Comparison of ENCODE assay signal across 23 mouse cellular contexts in genomic region chr4:34420970-34421369, GRCm38 (mm10).
DNase-seq lines count a peak whose midpoint lies in the region; ATAC-seq and TF ChIP-seq lines count a peak whose summit lies in the region.
"Had no signal": no experiment of that assay in that cellular context is flagged by ENCODE, and none has a peak within 500 bp of the region (broad histone marks: within the 10 kb centered on the region; RNA-seq: fewer than 3 reads in every experiment).

No protein-coding gene starts in this region.

- no peaks in the 10 kb centered on the region for H3K36me3 ChIP-seq in kidney, postnatal 0 days (ENCODE audit: insufficient read depth, low read length)
- no peaks in the 10 kb centered on the region for H3K36me3 ChIP-seq in kidney, embryonic 16.5 days (ENCODE audit: insufficient read depth, low read length)
- H3K36me3 ChIP-seq in kidney, embryonic 15.5 days, result no peaks in the 10 kb centered on the region
- H3K36me3 ChIP-seq in lung, embryonic 16.5 days (ENCODE audit: control insufficient read depth, insufficient read depth, low read length), result no peaks in the 10 kb centered on the region
- H3K36me3 ChIP-seq: embryonic facial prominence, embryonic 12.5 days; embryonic facial prominence, embryonic 15.5 days had no signal

- no peaks in the 10 kb centered on the region for H3K27me3 ChIP-seq in kidney, postnatal 0 days (ENCODE audit: insufficient read depth, low read length)
- H3K27me3 ChIP-seq in kidney, embryonic 16.5 days (ENCODE audit: insufficient read depth, low read length), result no peaks in the 10 kb centered on the region
- no peaks in the 10 kb centered on the region for H3K27me3 ChIP-seq in kidney, embryonic 15.5 days
- no peaks in the 10 kb centered on the region for H3K27me3 ChIP-seq in lung, embryonic 16.5 days (ENCODE audit: control insufficient read depth, insufficient read depth, low read depth, low read length)
- H3K27me3 ChIP-seq: embryonic facial prominence, embryonic 12.5 days; embryonic facial prominence, embryonic 15.5 days had no signal

- no peaks in the 10 kb centered on the region for H3K4me1 ChIP-seq in kidney, postnatal 0 days (replicated peaks; ENCODE audit: insufficient read depth, low read length)
- no peaks in the 10 kb centered on the region for H3K4me1 ChIP-seq in kidney, embryonic 16.5 days (ENCODE audit: insufficient read depth, low read length)
- no peaks in the 10 kb centered on the region for H3K4me1 ChIP-seq in kidney, embryonic 15.5 days
- no peaks in the 10 kb centered on the region; the same call in 1 of the 2 replicates for H3K4me1 ChIP-seq in lung, embryonic 16.5 days (replicated peaks; ENCODE audit: control insufficient read depth, insufficient read depth, low read length)
- H3K4me1 ChIP-seq: embryonic facial prominence, embryonic 12.5 days; embryonic facial prominence, embryonic 15.5 days had no signal

- H3K9ac ChIP-seq in kidney, postnatal 0 days (ENCODE audit: low read depth, low read length), result no peak overlapping the region
- no peak overlapping the region for H3K9ac ChIP-seq in kidney, embryonic 16.5 days (replicated peaks; ENCODE audit: low read length)
- H3K9ac ChIP-seq in kidney, embryonic 15.5 days, result no peak overlapping the region
- H3K9ac ChIP-seq in lung, embryonic 16.5 days (ENCODE audit: low read length), result no peak overlapping the region
- H3K9ac ChIP-seq: embryonic facial prominence, embryonic 12.5 days; embryonic facial prominence, embryonic 15.5 days; forebrain, postnatal 0 days had no signal

- H3K9me3 ChIP-seq in kidney, postnatal 0 days (replicated peaks; ENCODE audit: low read length), result no peaks in the 10 kb centered on the region
- no peaks in the 10 kb centered on the region for H3K9me3 ChIP-seq in kidney, embryonic 16.5 days (ENCODE audit: low read length)
- no peaks in the 10 kb centered on the region for H3K9me3 ChIP-seq in kidney, embryonic 15.5 days (replicated peaks)
- H3K9me3 ChIP-seq in lung, embryonic 16.5 days (ENCODE audit: control insufficient read depth, low read length), result no peaks in the 10 kb centered on the region
- H3K9me3 ChIP-seq: embryonic facial prominence, embryonic 12.5 days; embryonic facial prominence, embryonic 15.5 days had no signal

- peak; percentile 71 for DNase-seq in kidney, postnatal 0 days (ENCODE audit: low spot score)
- DNase-seq in kidney, postnatal 36 days, result peak; percentile 6 to 16
- no peak for DNase-seq in lung, postnatal 25 days (ENCODE audit: low spot score)
- DNase-seq in kidney, postnatal 4 days, result peak; percentile 24 to 48
- DNase-seq in testis, postnatal 10 days (ENCODE audit: low spot score), result no peak
- DNase-seq: adrenal gland, adult 2 months; adrenal gland, postnatal 14 days; cerebellum, adult 11 months; cerebellum, adult 2 months; cerebellum, adult 9-11 months; cerebellum, postnatal 25 days; forebrain, postnatal 0 days; gastrocnemius, adult 2 months; gastrocnemius, postnatal 14 days; heart, adult 11 months had no signal

- whole genome bisulfite sequencing in kidney, postnatal 0 days, result 74% methylated on average over 6 of the region's 6 CpGs
- 73% methylated on average over 6 of the region's 6 CpGs for WGBS in kidney, embryonic 16.5 days
- 72% methylated on average over 6 of the region's 6 CpGs for WGBS in kidney, embryonic 15.5 days
- WGBS in lung, embryonic 16.5 days, result 65% methylated on average over 6 of the region's 6 CpGs

- no peak overlapping the region for H3K4me2 ChIP-seq in kidney, postnatal 0 days (ENCODE audit: low read length)
- H3K4me2 ChIP-seq in kidney, embryonic 16.5 days (replicated peaks; ENCODE audit: low read depth, low read length), result no peak overlapping the region
- H3K4me2 ChIP-seq in kidney, embryonic 15.5 days, result no peak overlapping the region
- no peak overlapping the region for H3K4me2 ChIP-seq in lung, embryonic 16.5 days (ENCODE audit: low read depth, low read length)
- H3K4me2 ChIP-seq: embryonic facial prominence, embryonic 12.5 days; embryonic facial prominence, embryonic 15.5 days; heart, embryonic 11.5 days had no signal

- no peak overlapping the region for H3K4me3 ChIP-seq in kidney, postnatal 0 days (replicated peaks; ENCODE audit: low read depth, low read length)
- no peak overlapping the region for H3K4me3 ChIP-seq in kidney, embryonic 16.5 days (ENCODE audit: low read length)
- H3K4me3 ChIP-seq in kidney, embryonic 15.5 days (replicated peaks), result no peak overlapping the region
- no peak overlapping the region for H3K4me3 ChIP-seq in lung, embryonic 16.5 days (ENCODE audit: low read length)
- H3K4me3 ChIP-seq: embryonic facial prominence, embryonic 12.5 days; embryonic facial prominence, embryonic 15.5 days; gastrocnemius, adult 2 months had no signal

- no peak for TF ChIP-seq CTCF in kidney, postnatal 0 days (IDR thresholded peaks at IDR 0.05; ENCODE audit: low read depth)

- ATAC-seq in kidney, postnatal 0 days (replicated peaks; ENCODE audit: low FRiP score, low read depth), result no peak
- ATAC-seq in kidney, embryonic 16.5 days (ENCODE audit: low FRiP score, low TSS enrichment), result no peak
- ATAC-seq in kidney, embryonic 15.5 days (replicated peaks; ENCODE audit: low FRiP score), result no peak
- ATAC-seq in lung, embryonic 16.5 days (ENCODE audit: low read depth), result peak; percentile 41; the same call in 1 of the 2 replicates
- ATAC-seq: CD4-positive, CD25-positive, alpha-beta regulatory T cell, adult 4 months; forebrain, embryonic 14.5 days; forebrain, postnatal 0 days had no signal

- 0 out of 2 replicates have a peak overlapping the region, but pooled peaks have one; percentile 54 for H3K27ac ChIP-seq in kidney, postnatal 0 days
- H3K27ac ChIP-seq in kidney, embryonic 16.5 days (ENCODE audit: low read length), result no peak overlapping the region
- no peak overlapping the region for H3K27ac ChIP-seq in kidney, embryonic 15.5 days
- no peak overlapping the region for H3K27ac ChIP-seq in lung, embryonic 16.5 days (ENCODE audit: low read length)
- H3K27ac ChIP-seq: embryonic facial prominence, embryonic 12.5 days; embryonic facial prominence, embryonic 15.5 days; gastrocnemius, adult 2 months had no signal

Comparison
In these comparisons a context has a peak if more than half of its experiments do, and no peak if none do; other contexts are left out.
1. DNase-seq: peak in kidney, postnatal 0 days (single experiment), kidney, postnatal 36 days (2 of 2) and kidney, postnatal 4 days (2 of 2); none in lung, postnatal 25 days (single experiment) and testis, postnatal 10 days (single experiment).